Mouse (Mus musculus) ovary, postnatal 36 days (tissue): ENCODE measurements at regions not wholly inside any gene's neighbourhood (a gene's known extent, or its start where the extent isn't known, plus 50 kb on each side); places are given as distances from the start of the nearest gene placed in this dataset.

ENCODE experiments used
- DNase-seq: peaks from one replicate; pipeline ENCODE4 v3.0.0; 2022; ENCODE audit warnings: low spot score, mixed read lengths

DNA sequence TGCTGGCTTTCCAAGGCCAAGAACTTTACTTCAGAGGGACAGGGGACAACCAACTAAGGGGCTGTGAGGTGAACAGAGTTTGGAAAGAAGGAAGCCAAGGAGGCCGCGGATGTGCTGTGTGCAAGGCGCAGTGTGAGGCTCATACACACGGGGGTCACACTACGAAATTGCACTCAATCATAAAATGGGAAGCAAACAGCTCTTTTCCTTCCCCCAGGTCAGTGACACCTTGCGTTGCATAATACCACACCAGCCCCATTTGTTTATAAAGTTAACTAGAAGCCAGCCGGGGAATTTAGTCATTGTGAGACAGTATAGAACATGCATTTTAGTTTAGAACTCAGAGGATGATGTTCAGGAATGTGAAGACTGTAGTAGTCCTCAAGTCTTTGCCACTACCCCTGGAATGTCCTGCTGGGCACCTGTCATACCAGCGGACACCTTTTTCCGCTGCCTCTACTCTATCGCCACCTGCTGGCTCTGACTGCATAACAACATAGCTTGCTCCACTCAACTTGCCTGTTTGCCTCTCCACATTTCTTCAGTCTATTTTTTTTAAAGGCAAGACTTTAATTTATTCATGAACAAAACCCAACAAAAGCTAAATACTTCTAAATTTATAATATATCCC is 82.5 kb upstream of the Zfp648 start:
- DNase-seq, result peak; percentile 76

DNA sequence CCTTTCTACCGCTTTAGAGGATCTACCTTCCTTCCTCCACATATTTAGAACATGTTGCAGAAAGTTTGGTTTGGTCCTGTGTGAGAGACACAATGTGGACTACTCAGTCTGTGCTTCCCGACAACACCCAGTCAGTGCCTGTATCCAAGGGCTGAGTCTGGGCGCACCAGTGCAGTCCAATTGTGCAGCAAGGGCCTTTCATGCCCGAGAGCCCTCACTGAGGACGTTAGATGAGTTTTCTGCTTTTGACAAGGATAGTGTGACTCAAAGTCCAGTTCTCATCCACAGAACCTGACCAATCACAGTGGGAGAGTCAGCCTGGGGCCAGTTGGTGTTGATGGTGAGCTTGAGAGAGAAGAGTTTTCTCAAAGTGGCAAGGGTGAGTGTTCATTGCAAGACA is 81.4 kb upstream of the Zfp648 start:
- DNase-seq, result no peak

DNA sequence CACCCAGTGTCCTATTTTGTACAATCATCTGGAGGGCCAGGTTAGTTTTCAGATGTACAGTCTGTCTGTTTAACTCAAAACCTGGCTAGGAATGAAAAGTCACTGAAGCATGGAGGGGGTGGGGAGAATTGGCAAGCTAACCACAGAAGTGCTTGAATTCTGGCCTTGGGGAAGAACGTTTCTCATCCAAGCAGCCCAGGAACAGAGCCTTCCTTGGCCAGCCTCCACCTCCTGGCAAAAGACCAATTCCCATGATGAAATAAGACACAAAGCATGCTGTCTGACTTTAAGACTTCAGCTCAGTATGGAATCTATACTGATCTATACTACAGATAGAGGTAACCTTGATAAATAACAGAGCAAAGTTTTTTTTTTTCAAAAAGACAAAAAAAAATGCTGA is 80.3 kb upstream of the Zfp648 start:
- peak; percentile 85 for DNase-seq

DNA sequence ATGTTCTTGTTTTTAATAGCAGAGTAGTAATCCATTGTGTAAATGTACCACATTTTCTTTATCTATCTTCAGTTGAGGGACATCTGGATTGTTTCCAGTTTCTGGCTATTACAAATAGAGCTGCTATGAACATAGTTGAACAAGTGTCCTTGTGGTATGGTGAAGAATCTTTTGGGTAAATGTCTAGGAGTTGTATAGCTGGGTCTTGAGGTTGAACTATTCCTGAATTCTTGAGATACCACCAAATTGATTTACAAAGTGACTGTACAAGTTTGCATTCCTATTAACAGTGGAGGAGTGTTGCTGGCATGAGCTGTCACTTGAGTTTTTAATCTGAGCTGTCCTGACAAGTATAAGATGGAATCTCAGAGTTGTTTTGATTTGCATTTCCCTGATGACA is 76.0 kb upstream of the Zfp648 start:
- no peak for DNase-seq

DNA sequence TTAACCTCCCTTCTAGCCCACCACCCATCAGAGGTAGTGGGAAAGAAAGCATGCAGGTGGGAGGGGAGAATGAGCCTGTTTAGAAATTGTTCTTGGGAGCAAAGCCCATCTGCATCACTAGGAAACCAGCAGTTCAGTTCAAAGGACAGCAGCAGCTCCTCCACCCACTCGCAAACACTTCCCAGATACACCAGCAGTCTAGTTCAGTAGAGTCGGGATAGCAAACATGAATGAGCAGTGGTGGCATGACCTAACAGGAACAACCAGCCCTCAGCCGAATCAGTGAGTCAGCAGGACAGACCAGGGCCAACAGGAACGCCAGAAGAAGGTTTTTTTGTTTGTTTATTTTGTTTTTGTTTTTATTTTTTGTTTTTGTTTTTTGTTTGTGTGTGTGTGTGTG is 74.5 kb upstream of the Zfp648 start:
- DNase-seq, result no peak

DNA sequence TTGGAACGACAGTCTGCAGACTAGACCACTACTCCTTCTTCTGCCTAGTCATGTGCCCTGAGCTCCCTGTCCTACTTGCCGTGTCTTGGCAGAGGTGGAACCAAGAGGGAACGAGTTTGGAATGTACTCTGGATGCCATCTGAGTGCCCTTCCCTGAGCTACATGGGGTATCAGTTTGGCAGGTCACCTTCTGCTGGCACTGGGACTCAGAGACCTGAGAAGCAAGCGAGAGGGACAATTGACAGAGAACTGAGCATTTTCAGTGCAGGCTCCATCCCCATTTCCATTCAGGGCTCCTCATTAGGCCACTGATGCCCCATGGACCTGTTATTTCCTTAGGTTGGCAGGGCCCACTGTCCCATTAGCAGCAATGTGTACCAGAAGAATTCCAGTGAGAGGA is 61.5 kb upstream of the Zfp648 start:
- no peak for DNase-seq

DNA sequence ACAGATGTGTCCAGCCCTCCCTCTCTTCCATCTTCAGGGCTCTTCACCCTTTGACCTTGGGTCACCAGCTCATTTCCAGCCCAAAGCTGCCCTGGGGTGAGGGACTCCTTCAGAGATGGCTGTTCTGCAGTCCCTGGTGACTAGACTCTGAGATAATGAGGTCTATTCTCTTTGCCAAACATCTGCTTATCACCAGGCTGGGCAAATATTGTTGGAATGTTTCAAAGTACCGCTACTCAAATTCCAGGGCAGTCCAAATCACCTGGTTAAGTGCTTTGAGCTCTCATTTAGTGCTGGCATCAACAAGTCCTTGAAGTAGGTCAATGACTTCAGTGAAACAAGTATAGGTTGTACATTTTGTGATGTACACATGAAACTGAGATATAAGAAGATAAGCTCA is 57.3 kb upstream of the Zfp648 start:
- DNase-seq, result no peak

DNA sequence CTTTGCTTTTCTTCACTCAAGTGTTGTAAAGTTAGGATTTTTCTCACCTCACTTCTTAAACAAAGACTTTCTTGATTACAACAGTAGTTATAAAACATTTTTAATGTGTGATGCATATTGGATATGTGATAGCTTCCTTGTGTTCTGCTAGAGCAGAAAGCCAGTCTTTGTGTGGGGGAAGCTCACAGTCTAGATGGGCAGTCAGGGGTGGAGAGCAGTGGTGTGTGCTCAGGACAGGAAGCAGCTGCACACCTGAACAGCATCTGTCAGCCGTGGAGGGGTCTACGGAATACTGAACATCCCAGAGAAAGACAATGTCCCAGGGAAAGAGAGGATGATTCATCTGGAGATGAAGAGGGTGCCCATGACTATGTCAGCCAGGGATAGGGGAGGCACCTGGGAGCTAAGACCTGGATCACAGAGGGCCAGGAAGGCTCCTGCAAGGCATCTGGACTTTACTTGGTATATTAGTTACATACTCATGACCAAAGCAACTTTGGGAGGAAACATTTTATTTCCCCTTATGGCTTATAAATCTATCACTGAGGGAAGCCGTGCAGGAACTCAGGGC is 53.9 kb upstream of the Zfp648 start:
- no peak for DNase-seq

GRCm38 (mm10) chr1:154148948-154149347 is 52.0 kb upstream of the Zfp648 start:
- peak; percentile 41 for DNase-seq

DNA sequence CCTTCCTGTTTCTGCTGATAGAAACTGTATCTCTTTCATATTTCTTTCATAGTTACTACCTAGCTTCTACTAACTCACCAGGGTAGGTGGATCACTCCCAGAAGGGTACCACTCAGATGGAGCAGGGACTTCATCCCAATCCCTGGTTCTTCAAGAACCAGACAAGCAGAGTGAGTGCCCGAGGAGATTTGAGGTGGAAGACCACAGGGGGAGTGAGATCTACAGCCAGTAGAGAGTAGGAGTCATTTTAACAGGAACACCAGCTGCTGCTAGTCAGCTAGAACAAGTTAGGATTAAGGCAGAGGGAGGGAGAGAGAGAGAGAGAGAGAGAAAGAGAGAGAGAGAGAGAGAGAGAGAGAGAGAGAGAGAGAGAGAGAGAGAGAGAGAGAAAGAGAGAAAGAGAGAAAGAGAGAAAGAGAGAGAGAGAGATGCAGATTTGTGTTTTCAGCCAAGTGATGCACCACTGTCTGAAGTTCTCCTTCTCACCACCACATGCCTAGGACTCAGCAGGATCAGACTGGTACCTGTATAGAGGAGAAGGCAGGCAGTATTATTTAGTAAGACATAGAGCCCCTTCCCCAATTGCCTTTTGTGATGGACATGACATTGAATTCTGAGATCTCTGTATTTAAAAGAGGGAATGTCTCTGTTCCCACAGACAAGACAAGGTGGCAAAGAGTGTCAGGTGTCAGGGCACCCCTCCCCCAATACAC is 51.4 kb upstream of the Zfp648 start:
- DNase-seq, result no peak

DNA sequence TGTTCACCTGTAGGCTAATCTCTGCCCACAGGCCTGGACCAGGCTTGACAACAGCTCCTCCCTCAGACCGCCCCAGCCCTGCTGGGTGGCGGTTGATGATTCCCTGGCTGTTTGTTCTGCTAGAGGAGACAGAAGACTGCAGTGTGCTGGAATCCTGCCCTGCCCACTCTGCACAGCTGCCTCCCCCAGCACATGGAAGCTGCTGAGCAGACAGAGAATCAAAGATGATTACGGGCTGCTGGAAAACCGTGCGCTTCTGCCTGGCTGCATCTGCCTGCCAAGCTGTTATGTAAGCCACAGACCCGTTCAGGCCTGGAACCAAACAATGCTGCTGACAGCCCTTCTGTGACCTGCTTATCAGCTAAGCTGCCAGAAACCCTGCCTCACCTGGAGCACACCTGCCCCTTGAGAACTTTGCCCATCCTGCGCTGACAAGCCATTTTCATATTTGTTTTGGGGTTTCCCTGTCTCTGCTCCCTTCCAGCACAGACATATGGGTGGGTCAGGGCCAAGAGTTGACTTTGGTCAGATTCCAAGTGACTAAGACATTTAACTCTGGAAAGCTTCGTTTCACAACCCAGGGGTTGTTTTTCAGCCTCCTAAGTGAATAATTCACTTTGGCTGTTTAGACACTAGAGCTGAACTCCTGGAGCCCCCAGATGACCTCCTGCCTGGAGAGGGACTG is 50.7 kb upstream of the Zfp648 start:
- DNase-seq, result peak; percentile 75
